Mouse (Mus musculus) bone marrow macrophage, adult 2 months (primary cell): ENCODE data around the gene Phf5a.

Source experiments
- CTCF ChIP-seq: IDR thresholded peaks from 2 replicates; pipeline ENCODE4 v1.5.1; 2012; ENCODE audit warnings: low read depth, mild to moderate bottlenecking, low read length, moderate library complexity
- POLR2A ChIP-seq: IDR thresholded peaks from 2 replicates; pipeline ENCODE4 v1.6.1; 2012; ENCODE audit warnings: mild to moderate bottlenecking, low read depth, low read length, borderline replicate concordance

GRCm38 (mm10) chr15:81912498-81912897 is 40.8 kb upstream of the Phf5a start:
- TF ChIP-seq POLR2A (no peak), CTCF (no peak)
